Mouse (Mus musculus) right cerebral cortex, postnatal 10 days (tissue): ENCODE data around the gene Ppp4r3b.
A peak's percentile ranks its signal among the peaks of the same experiment; 100 is the strongest.

ENCODE experiments used
- DNase-seq, 2 experiments: peaks; one replicate each; pipeline ENCODE4 v3.0.0; 2021; ENCODE audit warnings: low spot score in 2 of 2

The Ppp4r3b gene

GRCm38 (mm10) chr11:29172563-29173124, at the start of gene Ppp4r3b:
Gene Ppp4r3b, plus strand, starts transcription at chr11:29172890.
- DNase-seq: peak; percentile 99 to 100

- peak; percentile 19 to 24 for DNase-seq
Measured at GRCm38 (mm10) chr11:29129862-29130384, 42.8 kb upstream of the Ppp4r3b start.

- peak; percentile 95 for DNase-seq
Measured at GRCm38 (mm10) chr11:29130385-29131355, 42.0 kb upstream of the Ppp4r3b start, which contains the start of gene Pnpt1. Gene Pnpt1, plus strand, starts transcription at chr11:29130744.

- no peak for DNase-seq
Measured at GRCm38 (mm10) chr11:29140671-29141070, 32.0 kb upstream of the Ppp4r3b start.

GRCm38 (mm10) chr11:29148901-29149300, 23.8 kb upstream of the Ppp4r3b start:
- no peak for DNase-seq

GRCm38 (mm10) chr11:29163569-29163968, 9.1 kb upstream of the Ppp4r3b start:
- no peak for DNase-seq

- peak; percentile 71 to 82 for DNase-seq
Measured at GRCm38 (mm10) chr11:29171959-29172391, 715 bp upstream of the Ppp4r3b start.

- peak; percentile 59 to 68 for DNase-seq
Measured at GRCm38 (mm10) chr11:29173125-29173631, 488 bp downstream of the Ppp4r3b start.

GRCm38 (mm10) chr11:29173706-29174436, 1.2 kb downstream of the Ppp4r3b start:
- no peak for DNase-seq

- no peak for DNase-seq
Measured at GRCm38 (mm10) chr11:29179319-29179718, 6.6 kb downstream of the Ppp4r3b start.

GRCm38 (mm10) chr11:29180657-29181056, 8.0 kb downstream of the Ppp4r3b start:
- DNase-seq: peak; percentile 51 to 65

- no peak for DNase-seq
Measured at GRCm38 (mm10) chr11:29181751-29182150, 9.1 kb downstream of the Ppp4r3b start.

GRCm38 (mm10) chr11:29188981-29189380, 16.3 kb downstream of the Ppp4r3b start:
- no peak for DNase-seq

GRCm38 (mm10) chr11:29203653-29204052, 31.0 kb downstream of the Ppp4r3b start:
- no peak for DNase-seq

GRCm38 (mm10) chr11:29209774-29210173, 37.1 kb downstream of the Ppp4r3b start:
- no peak for DNase-seq

- no peak for DNase-seq
Measured at GRCm38 (mm10) chr11:29216196-29216595, 43.5 kb downstream of the Ppp4r3b start.

GRCm38 (mm10) chr11:29219055-29219454, 46.4 kb downstream of the Ppp4r3b start:
- no peak for DNase-seq

GRCm38 (mm10) chr11:29222310-29222709, 49.6 kb downstream of the Ppp4r3b start:
- DNase-seq: no peak

GRCm38 (mm10) chr11:29224754-29225153, 52.1 kb downstream of the Ppp4r3b start:
- no peak for DNase-seq

- no peak for DNase-seq
Measured at GRCm38 (mm10) chr11:29228957-29229356, 56.3 kb downstream of the Ppp4r3b start.

- no peak for DNase-seq
Measured at GRCm38 (mm10) chr11:29233569-29233968, 60.9 kb downstream of the Ppp4r3b start.

GRCm38 (mm10) chr11:29237364-29237763, 64.7 kb downstream of the Ppp4r3b start:
- no peak for DNase-seq
